Mouse (Mus musculus): Measurements from ENCODE around the gene Leap2. TPM values are rescaled to one million over a fixed set of nuclear protein-coding genes. Genes with fewer than 3 reads are reported as not detected.

Leap2 gene
- total and polyA plus RNA-seq, 3 experiments, result 0.24 TPM; not detected in 2

- Histone ChIP-seq H3K9ac (ENCODE audit: control insufficient read depth, low read depth, low read length, poor library complexity, severe bottlenecking) (no peak overlapping the region), H3K36me3 (ENCODE audit: control insufficient read depth in 1 of 2, insufficient read depth in 2 of 2, low read length in 2 of 2) (peaks cover 6 to 7% of the 10 kb centered on the region in 2 experiments), H3K27me3 (ENCODE audit: control insufficient read depth in 1 of 2, insufficient read depth in 2 of 2, low read length in 2 of 2) (no peaks in the 10 kb centered on the region), H3K9me3 (replicated peaks; ENCODE audit: insufficient read depth, low read length) (no peaks in the 10 kb centered on the region), H3K79me2 (ENCODE audit: control insufficient read depth, insufficient read depth, low read length, poor library complexity) (peaks cover 10% of the 10 kb centered on the region), H3K27ac (ENCODE audit: control insufficient read depth, low read depth, low read length) (no peak overlapping the region), H3K4me3 (ENCODE audit: control insufficient read depth in 1 of 2, insufficient read depth in 1 of 2, low read depth in 2 of 2, low read length in 2 of 2) (no peak overlapping the region), H3K4me1 (ENCODE audit: control insufficient read depth in 1 of 2, insufficient read depth in 2 of 2, low read length in 2 of 2) (peaks cover 0 to 7% of the 10 kb centered on the region in 2 experiments; a peak in 2 of 4 replicates)
- TF ChIP-seq MAZ (IDR thresholded peaks at IDR 0.05; ENCODE audit: low read depth, low read length) (no peak), USF2 (IDR thresholded peaks at IDR 0.05; ENCODE audit: borderline replicate concordance in 1 of 2, insufficient read depth in 1 of 2, low read depth in 1 of 2, low read length in 2 of 2) (no peak), RAD21 (IDR thresholded peaks at IDR 0.05; ENCODE audit: low read depth, low read length) (no peak), MAX (IDR thresholded peaks at IDR 0.05; ENCODE audit: low read length) (no peak), ELF1 (IDR thresholded peaks at IDR 0.05; ENCODE audit: low read depth, low read length) (no peak), NELFE (IDR thresholded peaks at IDR 0.05; ENCODE audit: low read depth, low read length) (no peak), ZC3H11A (IDR thresholded peaks at IDR 0.05; ENCODE audit: low read depth, low read length) (no peak), TAL1 (IDR thresholded peaks at IDR 0.05; ENCODE audit: low read length) (no peak), GABPA (IDR thresholded peaks at IDR 0.05; ENCODE audit: low read depth, low read length) (no peak)
- DNase-seq (ENCODE audit: low read depth, low spot score), result no peak
Observed at GRCm38 (mm10) chr11:53425251-53425650, 2.3 kb upstream of the Leap2 start.

- H3K9me3 ChIP-seq (replicated peaks; ENCODE audit: insufficient read depth, low read length), result no peaks in the 10 kb centered on the region
- DNase-seq (ENCODE audit: low read depth, low spot score), result no peak
- peaks cover 6% of the 10 kb centered on the region for H3K79me2 ChIP-seq (ENCODE audit: control insufficient read depth, insufficient read depth, low read length, poor library complexity)
- TF ChIP-seq MEF2A (IDR thresholded peaks at IDR 0.05; ENCODE audit: extremely low read depth, insufficient replicate concordance, low read depth, low read length, poor library complexity, severe bottlenecking) (no peak), NRF1 (IDR thresholded peaks at IDR 0.05; ENCODE audit: insufficient read depth, low read depth, low read length, poor library complexity, severe bottlenecking) (no peak), KAT2A (conservative IDR thresholded peaks at IDR 0.05; ENCODE audit: low read depth, low read length) (no peak), NELFE (IDR thresholded peaks at IDR 0.05; ENCODE audit: low read depth, low read length) (no peak), ZNF384 (IDR thresholded peaks at IDR 0.05; ENCODE audit: low read depth, low read length) (no peak), HCFC1 (IDR thresholded peaks at IDR 0.05; ENCODE audit: low read depth, low read length) (no peak), MAZ (IDR thresholded peaks at IDR 0.05; ENCODE audit: low read depth, low read length) (no peak)
- no peaks in the 10 kb centered on the region for H3K27me3 ChIP-seq (ENCODE audit: control insufficient read depth in 1 of 2, insufficient read depth in 2 of 2, low read length in 2 of 2)
- no peak overlapping the region for H3K4me3 ChIP-seq (ENCODE audit: control insufficient read depth in 1 of 2, insufficient read depth in 1 of 2, low read depth in 2 of 2, low read length in 2 of 2)
- H3K36me3 ChIP-seq (ENCODE audit: control insufficient read depth in 1 of 2, insufficient read depth in 2 of 2, low read length in 2 of 2), result peaks cover 6 to 7% of the 10 kb centered on the region in 2 experiments
- peaks cover 0 to 7% of the 10 kb centered on the region in 2 experiments; a peak in 2 of 4 replicates for H3K4me1 ChIP-seq (ENCODE audit: control insufficient read depth in 1 of 2, insufficient read depth in 2 of 2, low read length in 2 of 2)
- no peak overlapping the region for H3K27ac ChIP-seq (ENCODE audit: control insufficient read depth, low read depth, low read length)
- H3K9ac ChIP-seq (ENCODE audit: control insufficient read depth, low read depth, low read length, poor library complexity, severe bottlenecking), result no peak overlapping the region
Observed at GRCm38 (mm10) chr11:53424826-53425225, 1.9 kb upstream of the Leap2 start.
